Mouse (Mus musculus) liver, embryonic 14.5 days (tissue): ENCODE data around the gene Rasa4. TPM values are rescaled to one million over a fixed set of nuclear protein-coding genes. Genes with fewer than 3 reads are reported as not detected.

Experiments
- ATAC-seq: fragments of 200-750 bp; cut with Nextera tagmentation; 2 replicates; pipeline ENCODE4 v1.8.0; 2017; ENCODE audit warnings: moderate number of reproducible peaks, mild to moderate bottlenecking, moderate library complexity; ENCODE audit not compliant: insufficient read depth
- DNase-seq, 3 experiments: peaks; one replicate each; pipeline ENCODE4 v3.0.0-alpha.2; 2012 to 2013; ENCODE audit warnings: low read depth in 3 of 3, low spot score in 3 of 3
- H3K27ac ChIP-seq: fragments of 300-500 bp; sonication (generic); 2 replicates; pipeline ENCODE4 v1.5.1; 2014; ENCODE audit warnings: moderate library complexity, mild to moderate bottlenecking, control low read depth, inconsistent platforms
- H3K27me3 ChIP-seq: fragments of 300-500 bp; sonication (generic); 2 replicates; pipeline ENCODE4 v1.6.1; 2014; ENCODE audit warnings: mild to moderate bottlenecking, low read length, moderate library complexity; ENCODE audit not compliant: control insufficient read depth, insufficient read depth
- H3K36me3 ChIP-seq: fragments of 300-500 bp; sonication (generic); replicated peaks from 2 replicates; pipeline ENCODE4 v1.6.1; 2014; ENCODE audit warnings: low read depth; ENCODE audit not compliant: control insufficient read depth, insufficient read depth
- H3K4me1 ChIP-seq, 2 experiments: fragments of 200-500 bp in 1 of 2; fragments of 300-500 bp in 1 of 2; sonication (generic) in 1 of 2; replicated peaks; 2 replicates each; pipeline ENCODE4 v1.6.1; 2012 to 2014; ENCODE audit warnings: antibody characterized with exemption in 1 of 2, inconsistent platforms in 1 of 2, low read length in 1 of 2; ENCODE audit not compliant: control insufficient read depth in 2 of 2, insufficient read depth in 2 of 2
- H3K4me2 ChIP-seq: fragments of 300-500 bp; sonication (generic); 2 replicates; pipeline ENCODE4 v1.6.1; 2014; ENCODE audit warnings: low read depth, mild to moderate bottlenecking, control low read depth, moderate library complexity
- H3K4me3 ChIP-seq, 2 experiments: fragments of 200-500 bp in 1 of 2; fragments of 300-500 bp in 1 of 2; sonication (generic) in 1 of 2; 2 replicates each; pipeline ENCODE4 v1.5.1; 2012 to 2014; ENCODE audit warnings: low read depth in 2 of 2, low read length in 2 of 2, mild to moderate bottlenecking in 2 of 2, control low read depth in 1 of 2, inconsistent platforms in 1 of 2, moderate library complexity in 1 of 2; ENCODE audit not compliant: insufficient read depth in 1 of 2
- H3K9ac ChIP-seq: fragments of 300-500 bp; sonication (generic); replicated peaks from 2 replicates; pipeline ENCODE4 v1.6.1; 2014; ENCODE audit warnings: mild to moderate bottlenecking, control low read depth, moderate library complexity
- H3K9me3 ChIP-seq: fragments of 300-500 bp; sonication (generic); 2 replicates; pipeline ENCODE4 v1.6.1; 2016; ENCODE audit warnings: low read length, mixed read lengths; ENCODE audit not compliant: control insufficient read depth
- CTCF ChIP-seq: IDR thresholded peaks from 2 replicates; pipeline ENCODE4 v1.5.1; 2016; ENCODE audit warnings: antibody characterized with exemption, low read depth, control low read depth
- EP300 ChIP-seq: IDR thresholded peaks from 2 replicates; pipeline ENCODE4 v1.6.1; 2016; ENCODE audit warnings: antibody characterized with exemption, low read depth
- WGBS: fragments of 180-500 bp; shearing (Covaris S2); extraction: QIAGEN DNeasy Blood & Tissue Kit; methylation state at CpG from one replicate; pipeline ENCODE4 v1.1.7; 2014; ENCODE audit not compliant: insufficient replicate concordance; 5-methylcytosine and 5-hydroxymethylcytosine counted together
- polyA plus RNA-seq, 2 experiments: library from polyadenylated mRNA; depleted of rRNA in 1 of 2; stranded (reverse) in 1 of 2; unstranded in 1 of 2; fragments of >200 nt; fragmentation: Nextera tagmentation in 1 of 2; extraction: Ambion mirVana in 1 of 2; gene quantifications; 2 replicates each; pipeline versions ENCODE4 v1.2.1 to v1.2.3; 2012 to 2014

Rasa4 gene
- polyA plus RNA-seq, 2 experiments = 0.93 to 1.4 TPM

DNA sequence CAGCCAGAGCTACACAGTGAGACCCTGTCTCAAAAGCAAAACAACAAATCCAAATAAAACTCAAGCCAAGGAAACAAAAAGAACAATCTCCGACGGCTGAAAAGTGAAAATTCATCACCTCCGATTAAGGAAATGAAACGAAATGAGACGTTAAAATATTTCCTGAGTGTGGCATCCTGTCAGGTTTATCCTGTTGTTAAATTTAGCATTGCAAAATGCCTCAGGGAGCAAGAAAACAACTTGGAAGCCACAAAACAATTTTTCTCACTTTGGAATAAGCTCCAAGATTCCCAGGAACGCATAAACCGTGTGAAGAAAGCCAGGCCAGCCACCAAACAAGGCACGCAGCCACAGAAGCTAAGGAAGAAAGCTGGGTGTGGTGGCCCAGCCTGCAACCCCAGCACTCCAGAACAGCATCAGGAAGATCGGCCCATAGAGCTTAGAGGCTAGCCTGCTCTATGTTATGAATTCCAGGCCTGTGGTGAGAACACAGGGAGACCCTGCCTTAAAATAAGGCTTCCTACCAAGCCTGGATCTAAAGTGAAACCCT is 6.6 kb upstream of the Rasa4 start:
- Histone ChIP-seq H3K4me2 (no peak overlapping the region), H3K27ac (no peak overlapping the region), H3K9me3 (no peaks in the 10 kb centered on the region), H3K9ac (no peak overlapping the region), H3K4me3 (no peak overlapping the region), H3K27me3 (no peaks in the 10 kb centered on the region), H3K36me3 (no peaks in the 10 kb centered on the region), H3K4me1 (no peaks in the 10 kb centered on the region)
- TF ChIP-seq CTCF (no peak), EP300 (no peak)
- WGBS = 53% methylated on average over 9 of the region's 9 CpGs
- ATAC-seq = no peak
- no peak for DNase-seq

DNA sequence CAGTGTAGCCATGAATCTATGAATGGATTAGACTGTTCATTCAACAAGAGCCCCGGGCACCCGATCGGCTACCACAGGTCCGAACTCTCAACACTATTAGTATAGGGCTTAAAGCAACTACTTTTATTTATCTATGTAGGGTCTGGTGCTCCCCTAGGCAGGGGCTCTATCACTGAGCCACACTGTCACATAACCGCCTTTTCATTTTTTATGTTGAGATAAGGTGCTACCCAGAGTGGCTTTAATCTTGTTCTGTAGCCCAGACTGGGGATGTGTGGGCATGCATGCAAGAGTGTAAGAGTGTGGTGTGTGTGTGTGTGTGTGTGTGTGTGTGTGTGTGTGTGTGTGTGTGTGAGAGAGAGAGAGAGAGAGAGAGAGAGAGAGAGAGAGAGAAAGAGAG is 5.6 kb upstream of the Rasa4 start:
- no peaks in the 10 kb centered on the region for H3K36me3 ChIP-seq
- no peak overlapping the region for H3K27ac ChIP-seq
- 69% methylated on average over 5 of the region's 5 CpGs for WGBS
- H3K9ac ChIP-seq = no peak overlapping the region
- H3K4me2 ChIP-seq = no peak overlapping the region
- H3K4me1 ChIP-seq = no peaks in the 10 kb centered on the region; a peak in 1 of 4 replicates
- DNase-seq (no peak), ATAC-seq (no peak)
- TF ChIP-seq CTCF (no peak), EP300 (no peak)
- H3K27me3 ChIP-seq = no peaks in the 10 kb centered on the region
- no peaks in the 10 kb centered on the region for H3K9me3 ChIP-seq
- H3K4me3 ChIP-seq = no peak overlapping the region

DNA sequence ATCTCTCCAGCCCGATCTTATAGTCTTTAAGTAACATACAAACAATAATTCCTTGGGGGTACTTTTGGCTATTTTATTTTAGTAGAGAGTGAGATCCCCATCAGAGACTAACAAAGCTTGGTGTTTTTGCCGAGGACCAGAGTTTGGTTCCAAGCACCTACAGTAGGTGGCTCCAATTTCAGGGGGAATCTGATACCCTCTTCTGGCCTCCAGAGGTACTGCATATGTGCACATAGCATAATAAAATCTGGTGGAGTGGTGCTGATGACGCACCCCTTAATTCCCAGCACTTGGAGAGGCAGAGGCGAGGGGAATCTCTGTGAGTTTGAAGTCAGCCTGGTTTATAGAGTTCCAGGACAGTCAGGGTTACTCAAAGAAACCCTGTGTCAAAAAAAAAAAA is 1.4 kb upstream of the Rasa4 start:
- Histone ChIP-seq H3K9ac (no peak overlapping the region), H3K4me1 (peaks cover 0 to 10% of the 10 kb centered on the region in 2 experiments; a peak in 2 of 4 replicates), H3K27me3 (peaks cover 10% of the 10 kb centered on the region), H3K4me2 (no peak overlapping the region), H3K4me3 (no peak overlapping the region), H3K9me3 (no peaks in the 10 kb centered on the region), H3K36me3 (no peaks in the 10 kb centered on the region), H3K27ac (no peak overlapping the region)
- TF ChIP-seq CTCF (peak; percentile 43), EP300 (no peak)
- ATAC-seq = no peak
- DNase-seq = no peak
- 59% methylated on average over 4 of the region's 4 CpGs for WGBS

DNA sequence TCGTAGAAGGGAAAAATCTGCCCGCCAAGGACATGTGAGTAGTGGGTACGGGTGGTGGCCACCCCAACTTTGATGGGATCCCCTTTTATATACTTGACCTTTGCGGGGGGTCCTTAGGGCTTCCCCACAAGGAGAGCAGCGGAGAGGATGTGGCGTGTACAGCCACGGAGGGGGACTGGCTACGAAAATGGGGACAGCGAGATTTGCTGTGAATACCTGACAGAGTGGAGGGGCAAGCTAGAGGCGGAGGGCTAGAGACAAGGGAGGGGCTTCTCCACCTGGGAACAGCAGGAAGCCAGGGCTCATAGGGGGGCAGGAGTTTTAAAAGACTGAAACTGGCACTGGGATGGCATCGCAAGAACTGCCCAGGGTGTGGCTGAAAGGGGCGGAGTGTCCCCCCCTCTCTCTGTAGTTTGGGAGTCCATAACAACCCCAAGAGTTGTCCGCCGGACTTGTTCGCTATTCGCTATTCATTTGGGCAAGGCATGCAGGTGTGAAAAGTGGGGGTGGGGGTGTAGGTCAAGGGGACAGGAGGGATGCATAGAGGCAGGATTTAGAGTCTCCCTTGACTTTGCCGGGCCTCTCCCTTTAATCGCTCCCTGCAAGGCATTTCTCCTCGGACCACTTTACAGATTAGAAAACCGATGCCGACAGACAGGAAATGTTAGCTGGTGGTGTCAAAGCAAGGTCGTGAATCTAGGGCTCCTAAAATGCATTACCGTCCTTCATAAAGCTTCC is 597 bp downstream of the Rasa4 start:
- H3K27ac ChIP-seq = no peak overlapping the region

DNA sequence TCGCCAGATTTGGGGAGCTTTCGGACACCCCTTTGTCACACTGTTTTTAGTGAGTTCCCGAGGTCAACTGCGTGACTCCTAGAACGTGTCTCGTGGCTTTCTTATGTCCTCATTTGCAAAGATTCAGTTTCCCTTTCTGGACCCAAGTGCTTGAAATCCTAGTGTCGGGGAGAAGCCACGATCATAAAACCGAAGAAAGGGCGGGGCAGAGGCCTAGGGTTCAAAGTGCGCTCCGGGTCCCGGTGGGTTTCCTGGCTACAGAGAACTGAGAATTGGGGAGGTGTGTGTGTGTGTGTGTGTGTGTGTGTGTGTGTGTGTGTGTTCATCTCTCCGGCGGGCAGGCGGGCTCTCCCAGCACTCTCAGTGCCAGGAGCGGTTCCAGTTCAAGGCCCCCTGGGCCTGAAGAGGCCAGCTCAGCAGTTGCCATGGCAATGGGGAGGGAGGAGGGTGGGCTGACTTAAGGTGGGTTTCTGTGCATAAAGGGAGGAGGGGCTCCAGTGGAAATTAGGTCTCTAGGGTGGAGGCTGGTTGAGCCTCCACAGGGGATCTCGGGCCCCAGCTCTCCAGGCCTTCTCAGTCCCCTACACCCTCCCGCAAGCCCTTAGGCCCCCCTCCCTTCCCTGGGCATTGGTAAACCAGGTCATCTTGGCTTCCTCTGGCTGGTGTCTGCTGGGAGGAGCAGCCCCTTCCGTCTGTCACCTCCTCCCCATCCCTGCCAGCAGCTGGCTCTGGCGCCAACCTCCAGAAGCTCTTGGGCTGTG is 1.4 kb downstream of the Rasa4 start:
- TF ChIP-seq EP300 (no peak), CTCF (no peak)
- no peak overlapping the region; a peak in 1 of 4 replicates for H3K4me3 ChIP-seq
- no peaks in the 10 kb centered on the region for H3K9me3 ChIP-seq
- H3K9ac ChIP-seq = no peak overlapping the region
- peaks cover 0 to 10% of the 10 kb centered on the region in 2 experiments; a peak in 2 of 4 replicates for H3K4me1 ChIP-seq
- no peak overlapping the region for H3K27ac ChIP-seq
- ATAC-seq = no peak
- WGBS = 27% methylated on average over 21 of the region's 21 CpGs
- no peaks in the 10 kb centered on the region for H3K36me3 ChIP-seq
- DNase-seq = no peak
- peaks cover 10% of the 10 kb centered on the region for H3K27me3 ChIP-seq
- peak overlapping the region; percentile 81; the same call in 1 of the 2 replicates for H3K4me2 ChIP-seq

More for the DNA sequence above, 597 bp downstream of the Rasa4 start:
- DNase-seq = no peak
- peak; percentile 21 for ATAC-seq
- H3K36me3 ChIP-seq = no peaks in the 10 kb centered on the region
- H3K9ac ChIP-seq = no peak overlapping the region
- no peak for TF ChIP-seq EP300
- no peak for TF ChIP-seq CTCF
- 4% methylated on average over 23 of the region's 23 CpGs for WGBS
- H3K4me2 ChIP-seq = peak overlapping the region; percentile 81
- H3K4me1 ChIP-seq = peaks cover 0 to 10% of the 10 kb centered on the region in 2 experiments; a peak in 2 of 4 replicates
- peak overlapping the region; percentile 46 to 48 for H3K4me3 ChIP-seq
- no peaks in the 10 kb centered on the region for H3K9me3 ChIP-seq
- peaks cover 10% of the 10 kb centered on the region for H3K27me3 ChIP-seq
